11 mouse cellular contexts compared by ENCODE assay signal in genomic region chr5:17296571-17297035, GRCm38 (mm10).
DNase-seq lines count a peak whose midpoint lies in the region; ATAC-seq and TF ChIP-seq lines count a peak whose summit lies in the region.
"Had no signal": no experiment of that assay in that cellular context is flagged by ENCODE, and none has a peak within 500 bp of the region (broad histone marks: within the 10 kb centered on the region; RNA-seq: fewer than 3 reads in every experiment).

No protein-coding gene starts in this region.

- WGBS in forebrain, embryonic 11.5 days = 25% methylated on average over 4 of the region's 4 CpGs
- WGBS in forebrain, embryonic 10.5 days = 32% methylated on average over 4 of the region's 4 CpGs
- 33% methylated on average over 4 of the region's 4 CpGs for WGBS in intestine, postnatal 0 days

- no peaks in the 10 kb centered on the region for H3K27me3 ChIP-seq in forebrain, embryonic 11.5 days (ENCODE audit: control insufficient read depth, insufficient read depth, low read length)
- peaks cover 18% of the 10 kb centered on the region for H3K27me3 ChIP-seq in forebrain, embryonic 10.5 days (ENCODE audit: poor library complexity, severe bottlenecking)
- H3K27me3 ChIP-seq in intestine, postnatal 0 days (replicated peaks; ENCODE audit: control insufficient read depth, insufficient read depth, low read length) = no peaks in the 10 kb centered on the region
- H3K27me3 ChIP-seq: neural tube, embryonic 12.5 days had no signal

- TF ChIP-seq CTCF in intestine, postnatal 0 days (IDR thresholded peaks at IDR 0.05; ENCODE audit: low read depth) = no peak

- H3K4me3 ChIP-seq in forebrain, embryonic 11.5 days (ENCODE audit: low read depth, low read length) = no peak overlapping the region
- H3K4me3 ChIP-seq in forebrain, embryonic 10.5 days = no peak overlapping the region
- H3K4me3 ChIP-seq in intestine, postnatal 0 days (ENCODE audit: low read depth, low read length) = no peak overlapping the region
- H3K4me3 ChIP-seq: left cerebral cortex, adult 2 months; neural tube, embryonic 12.5 days had no signal

- no peak overlapping the region for H3K4me2 ChIP-seq in forebrain, embryonic 11.5 days (ENCODE audit: low read depth, low read length, severe bottlenecking)
- H3K4me2 ChIP-seq in intestine, postnatal 0 days (replicated peaks; ENCODE audit: low read depth) = 0 out of 2 replicates have a peak overlapping the region, but pooled peaks have one; percentile 21
- H3K4me2 ChIP-seq: neural tube, embryonic 12.5 days had no signal

- no peaks in the 10 kb centered on the region for H3K36me3 ChIP-seq in forebrain, embryonic 11.5 days (ENCODE audit: control insufficient read depth, insufficient read depth, low read length)
- no peaks in the 10 kb centered on the region for H3K36me3 ChIP-seq in forebrain, embryonic 10.5 days (replicated peaks)
- no peaks in the 10 kb centered on the region for H3K36me3 ChIP-seq in intestine, postnatal 0 days (ENCODE audit: control insufficient read depth, insufficient read depth)
- H3K36me3 ChIP-seq: neural tube, embryonic 12.5 days had no signal

- no peak for DNase-seq in forebrain, embryonic 11.5 days (ENCODE audit: low spot score)
- DNase-seq in forebrain, embryonic 10.5 days (ENCODE audit: extremely low spot score, low spot score) = no peak
- peak; percentile 76 for DNase-seq in Muller cell, postnatal 12 days (ENCODE audit: inconsistent ontology term)
- peak; percentile 18 to 29 for DNase-seq in kidney, postnatal 4 days
- DNase-seq in urinary bladder, postnatal 36 days (ENCODE audit: low spot score in 2 of 2) = no peak
- no peak for DNase-seq in left cerebral cortex, postnatal 25 days (ENCODE audit: low spot score in 2 of 2)
- no peak for DNase-seq in retina, embryonic 14.5 days (ENCODE audit: low spot score)
- DNase-seq: heart, postnatal 36 days had no signal

- H3K9me3 ChIP-seq in forebrain, embryonic 11.5 days (ENCODE audit: control insufficient read depth, low read length) = no peaks in the 10 kb centered on the region
- H3K9me3 ChIP-seq in forebrain, embryonic 10.5 days = no peaks in the 10 kb centered on the region
- H3K9me3 ChIP-seq in intestine, postnatal 0 days (ENCODE audit: control insufficient read depth) = no peaks in the 10 kb centered on the region
- H3K9me3 ChIP-seq: neural tube, embryonic 12.5 days had no signal

- H3K27ac ChIP-seq in forebrain, embryonic 11.5 days (ENCODE audit: low read depth, low read length) = no peak overlapping the region
- no peak overlapping the region for H3K27ac ChIP-seq in forebrain, embryonic 10.5 days
- H3K27ac ChIP-seq in intestine, postnatal 0 days (ENCODE audit: low read depth, low read length) = no peak overlapping the region
- H3K27ac ChIP-seq: left cerebral cortex, adult 2 months; neural tube, embryonic 12.5 days had no signal

- H3K4me1 ChIP-seq in forebrain, embryonic 11.5 days (replicated peaks; ENCODE audit: control insufficient read depth, insufficient read depth, low read length) = no peaks in the 10 kb centered on the region; the same call in 1 of the 2 replicates
- peaks cover 17% of the 10 kb centered on the region for H3K4me1 ChIP-seq in forebrain, embryonic 10.5 days
- no peaks in the 10 kb centered on the region for H3K4me1 ChIP-seq in intestine, postnatal 0 days (replicated peaks; ENCODE audit: control insufficient read depth, insufficient read depth, low read length)
- H3K4me1 ChIP-seq: neural tube, embryonic 12.5 days had no signal

- no peak overlapping the region for H3K9ac ChIP-seq in forebrain, embryonic 11.5 days (ENCODE audit: low read length)
- no peak overlapping the region for H3K9ac ChIP-seq in intestine, postnatal 0 days (ENCODE audit: low read depth, low read length)
- H3K9ac ChIP-seq: neural tube, embryonic 12.5 days had no signal

- intact Hi-C loops in left cerebral cortex, postnatal 25 days (cut with DNase I) = no loop called here

- peak; percentile 55 for ATAC-seq in forebrain, embryonic 11.5 days (replicated peaks; ENCODE audit: low FRiP score)
- peak; percentile 60 for ATAC-seq in intestine, postnatal 0 days

Comparison
In these comparisons a context has a peak if more than half of its experiments do, and no peak if none do; other contexts are left out.
1. DNase-seq: peak in Muller cell, postnatal 12 days (single experiment) and kidney, postnatal 4 days (2 of 2); none in forebrain, embryonic 11.5 days (single experiment), forebrain, embryonic 10.5 days (single experiment), urinary bladder, postnatal 36 days (0 of 2), left cerebral cortex, postnatal 25 days (0 of 2) and retina, embryonic 14.5 days (single experiment).